Mouse (Mus musculus) spleen, postnatal 36 days (tissue): ENCODE data around the gene Dpp4.

Experiments used
- DNase-seq, 2 experiments: peaks; one replicate each; pipeline ENCODE4 v3.0.0; 2022; ENCODE audit warnings: low spot score in 2 of 2, mixed read lengths in 1 of 2

The Dpp4 gene

GRCm38 (mm10) chr2:62411211-62412080 is 585 bp downstream of the Dpp4 start:
- DNase-seq = peak; percentile 68 to 71

- peak; percentile 51 to 62 for DNase-seq
Observed at GRCm38 (mm10) chr2:62408701-62409201, 3.3 kb downstream of the Dpp4 start.

GRCm38 (mm10) chr2:62408216-62408615 is 3.8 kb downstream of the Dpp4 start:
- no peak for DNase-seq

GRCm38 (mm10) chr2:62403556-62404135 is 8.4 kb downstream of the Dpp4 start:
- DNase-seq = no peak

GRCm38 (mm10) chr2:62401011-62401410 is 11.0 kb downstream of the Dpp4 start:
- no peak for DNase-seq

- DNase-seq = no peak
Observed at GRCm38 (mm10) chr2:62399832-62400231, 12.2 kb downstream of the Dpp4 start.

- DNase-seq = no peak
Observed at GRCm38 (mm10) chr2:62399361-62399760, 12.7 kb downstream of the Dpp4 start.

GRCm38 (mm10) chr2:62398115-62398875 is 13.7 kb downstream of the Dpp4 start:
- no peak for DNase-seq

GRCm38 (mm10) chr2:62397661-62398060 is 14.4 kb downstream of the Dpp4 start:
- DNase-seq = no peak

GRCm38 (mm10) chr2:62396799-62397198 is 15.2 kb downstream of the Dpp4 start:
- no peak for DNase-seq

GRCm38 (mm10) chr2:62394800-62395199 is 17.2 kb downstream of the Dpp4 start:
- DNase-seq = peak; percentile 14 to 32

- peak; percentile 72 to 73 for DNase-seq
Observed at GRCm38 (mm10) chr2:62392098-62392497, 19.9 kb downstream of the Dpp4 start.

GRCm38 (mm10) chr2:62390961-62391461 is 21.0 kb downstream of the Dpp4 start:
- peak; percentile 43 to 47 for DNase-seq

- no peak for DNase-seq
Observed at GRCm38 (mm10) chr2:62390305-62390704, 21.7 kb downstream of the Dpp4 start.

- no peak for DNase-seq
Observed at GRCm38 (mm10) chr2:62388841-62389240, 23.2 kb downstream of the Dpp4 start.

GRCm38 (mm10) chr2:62383196-62383595 is 28.8 kb downstream of the Dpp4 start:
- DNase-seq = no peak

- no peak for DNase-seq
Observed at GRCm38 (mm10) chr2:62382440-62382839, 29.6 kb downstream of the Dpp4 start.

- DNase-seq = no peak
Observed at GRCm38 (mm10) chr2:62381756-62382155, 30.3 kb downstream of the Dpp4 start.

- DNase-seq = no peak
Observed at GRCm38 (mm10) chr2:62373692-62374091, 38.3 kb downstream of the Dpp4 start.

GRCm38 (mm10) chr2:62370048-62370447 is 42.0 kb downstream of the Dpp4 start:
- DNase-seq = no peak

- no peak for DNase-seq
Observed at GRCm38 (mm10) chr2:62368349-62369053, 43.5 kb downstream of the Dpp4 start.
